Comparison of ENCODE assay signal across 32 mouse cellular contexts in genomic region chr1:21335836-21336235, GRCm38 (mm10). TPM values are rescaled to one million over a fixed set of nuclear protein-coding genes. Genes with fewer than 3 reads are reported as not detected.
DNase-seq lines count a peak whose midpoint lies in the region; ATAC-seq and TF ChIP-seq lines count a peak whose summit lies in the region.
"Had no signal": no experiment of that assay in that cellular context is flagged by ENCODE, and none has a peak within 500 bp of the region (broad histone marks: within the 10 kb centered on the region; RNA-seq: fewer than 3 reads in every experiment).

No protein-coding gene starts in this region.

- H3K4me3 ChIP-seq in spleen, adult 2 months (ENCODE audit: extremely low read depth, insufficient read depth, insufficient read length): no peak overlapping the region
- H3K4me3 ChIP-seq: embryonic facial prominence, embryonic 12.5 days; embryonic facial prominence, embryonic 15.5 days; gastrocnemius, adult 2 months; heart, embryonic 12.5 days; heart, embryonic 15.5 days had no signal

- DNase-seq in spleen, adult 2 months (ENCODE audit: low read depth in 1 of 2, low spot score in 2 of 2): no peak
- DNase-seq in spleen, adult 18-20 months: no peak
- no peak for DNase-seq in B cell, adult 2 months
- DNase-seq in kidney, adult 18-20 months: no peak
- DNase-seq in layer of hippocampus, adult 8-10 months (ENCODE audit: low spot score in 2 of 2): no peak
- DNase-seq: adrenal gland, postnatal 10 days; adrenal gland, postnatal 36 days; cerebellum, adult 18-20 months; cerebellum, adult 9-10 months; cerebellum, postnatal 14 days; forebrain, postnatal 0 days; gastrocnemius, adult 2 months; gastrocnemius, postnatal 14 days; heart, adult 18-20 months; heart, postnatal 10 days; heart, postnatal 36 days had no signal

- no peaks in the 10 kb centered on the region for H3K27me3 ChIP-seq in spleen, adult 2 months (ENCODE audit: control insufficient read depth, insufficient read depth, low read length)
- H3K27me3 ChIP-seq: CH12.LX; embryonic facial prominence, embryonic 12.5 days; embryonic facial prominence, embryonic 15.5 days; heart, embryonic 12.5 days; heart, embryonic 15.5 days had no signal

- H3K4me1 ChIP-seq in spleen, adult 2 months (ENCODE audit: control insufficient read depth, insufficient read depth, insufficient read length): peaks cover 4% of the 10 kb centered on the region; the same call in 1 of the 2 replicates
- H3K4me1 ChIP-seq: embryonic facial prominence, embryonic 12.5 days; embryonic facial prominence, embryonic 15.5 days; heart, embryonic 12.5 days; heart, embryonic 15.5 days had no signal

- peak overlapping the region; percentile 29; the same call in 1 of the 2 replicates for H3K27ac ChIP-seq in spleen, adult 2 months (ENCODE audit: insufficient read depth, low read length)
- H3K27ac ChIP-seq: embryonic facial prominence, embryonic 12.5 days; embryonic facial prominence, embryonic 15.5 days; gastrocnemius, adult 2 months; heart, embryonic 15.5 days; hindbrain, embryonic 14.5 days; hindbrain, postnatal 0 days had no signal

- TF ChIP-seq POLR2A in spleen, adult 2 months (IDR thresholded peaks at IDR 0.05; ENCODE audit: low read depth, low read length): no peak

- ATAC-seq in granulocyte monocyte progenitor cell, adult 5-6 weeks (replicated peaks; ENCODE audit: poor library complexity, severe bottlenecking): peak; percentile 75
- ATAC-seq in megakaryocyte progenitor cell, adult 5-6 weeks (replicated peaks; ENCODE audit: poor library complexity): peak; percentile 63
- ATAC-seq: forebrain, embryonic 14.5 days; forebrain, postnatal 0 days; hindbrain, postnatal 0 days; Patski had no signal

- no peak for TF ChIP-seq CTCF in spleen, adult 2 months (IDR thresholded peaks at IDR 0.05; ENCODE audit: extremely low read depth, insufficient read depth, insufficient read length, insufficient replicate concordance)

- H3K36me3 ChIP-seq in spleen, adult 2 months (ENCODE audit: control insufficient read depth, insufficient read depth, low read length): no peaks in the 10 kb centered on the region
- H3K36me3 ChIP-seq: embryonic facial prominence, embryonic 12.5 days; embryonic facial prominence, embryonic 15.5 days; heart, embryonic 12.5 days; heart, embryonic 15.5 days had no signal

RNA-seq across cellular contexts. Expression of gene Khdc1a, which starts 13.6 kb away (rescaled TPM):
- polyA plus RNA-seq in spleen, adult 2 months (2012; rRNA removed): 0.07 TPM in 1 of 2 replicates, not detected in the other
- total RNA-seq in granulocyte monocyte progenitor cell, adult 5-6 weeks (2014; fragmentation: Nextera tagmentation): not detected in 2 replicates
- not detected in 2 replicates for total RNA-seq in granulocyte monocyte progenitor cell, adult 5-6 weeks (2017)
- total RNA-seq in megakaryocyte progenitor cell, adult 5-6 weeks (2015): not detected in 2 replicates
- total RNA-seq in megakaryocyte progenitor cell, adult 5-6 weeks (2017): not detected in 2 replicates
- total RNA-seq in layer of hippocampus, adult 8-10 months (2022): not detected
- total RNA-seq: adrenal gland, adult 18-20 months; adrenal gland, postnatal 10 days; adrenal gland, postnatal 36 days; CH12.LX; forebrain, postnatal 0 days; gastrocnemius, adult 2 months; gastrocnemius, postnatal 14 days; gastrocnemius, postnatal 4 days; heart, adult 18-20 months; heart, postnatal 10 days; heart, postnatal 36 days; hindbrain, postnatal 0 days had no signal
- polyA plus RNA-seq: embryonic facial prominence, embryonic 12.5 days; embryonic facial prominence, embryonic 15.5 days; forebrain, embryonic 11.5 days; forebrain, embryonic 14.5 days; forebrain, postnatal 0 days; frontal cortex, adult 2 months; heart, embryonic 12.5 days; hindbrain, embryonic 11.5 days; hindbrain, embryonic 14.5 days; hindbrain, postnatal 0 days; Patski had no signal

RNA-seq across cellular contexts. Expression of gene Khdc1c, which starts 32.3 kb away (rescaled TPM):
- polyA plus RNA-seq in spleen, adult 2 months (2012; rRNA removed): not detected in 2 replicates
- total RNA-seq in granulocyte monocyte progenitor cell, adult 5-6 weeks (2014; fragmentation: Nextera tagmentation): not detected in 2 replicates
- total RNA-seq in granulocyte monocyte progenitor cell, adult 5-6 weeks (2017): not detected in 2 replicates
- not detected in 2 replicates for total RNA-seq in megakaryocyte progenitor cell, adult 5-6 weeks (2015)
- total RNA-seq in megakaryocyte progenitor cell, adult 5-6 weeks (2017): not detected in 2 replicates
- not detected for total RNA-seq in layer of hippocampus, adult 8-10 months (2022)
- total RNA-seq: adrenal gland, adult 18-20 months; adrenal gland, postnatal 10 days; adrenal gland, postnatal 36 days; CH12.LX; forebrain, postnatal 0 days; gastrocnemius, adult 2 months; gastrocnemius, postnatal 14 days; gastrocnemius, postnatal 4 days; heart, adult 18-20 months; heart, postnatal 10 days; heart, postnatal 36 days; hindbrain, postnatal 0 days had no signal
- polyA plus RNA-seq: embryonic facial prominence, embryonic 12.5 days; embryonic facial prominence, embryonic 15.5 days; forebrain, embryonic 11.5 days; forebrain, embryonic 14.5 days; forebrain, postnatal 0 days; frontal cortex, adult 2 months; heart, embryonic 12.5 days; heart, embryonic 15.5 days; hindbrain, embryonic 11.5 days; hindbrain, embryonic 14.5 days; hindbrain, postnatal 0 days; Patski had no signal

RNA-seq across cellular contexts. Expression of gene Khdc1b, which starts 47.5 kb away (rescaled TPM):
- polyA plus RNA-seq in spleen, adult 2 months (2012; rRNA removed): 0.04 TPM in 2 replicates
- total RNA-seq in granulocyte monocyte progenitor cell, adult 5-6 weeks (2014; fragmentation: Nextera tagmentation): not detected in 2 replicates
- not detected in 2 replicates for total RNA-seq in granulocyte monocyte progenitor cell, adult 5-6 weeks (2017)
- not detected in 2 replicates for total RNA-seq in megakaryocyte progenitor cell, adult 5-6 weeks (2015)
- total RNA-seq in megakaryocyte progenitor cell, adult 5-6 weeks (2017): not detected in 2 replicates
- total RNA-seq in layer of hippocampus, adult 8-10 months (2022): not detected
- total RNA-seq: adrenal gland, adult 18-20 months; adrenal gland, postnatal 36 days; CH12.LX; forebrain, postnatal 0 days; gastrocnemius, adult 2 months; gastrocnemius, postnatal 14 days; gastrocnemius, postnatal 4 days; heart, adult 18-20 months; heart, postnatal 10 days; heart, postnatal 36 days; hindbrain, postnatal 0 days had no signal
- polyA plus RNA-seq: forebrain, embryonic 11.5 days; forebrain, embryonic 14.5 days; frontal cortex, adult 2 months; heart, embryonic 12.5 days; hindbrain, postnatal 0 days; Patski had no signal
